Mouse (Mus musculus): ENCODE results near the gene Pappa2.

The Pappa2 gene

GRCm38 (mm10) chr1:158764211-158764610, 216.1 kb downstream of the Pappa2 start:
- no peak for DNase-seq

DNA sequence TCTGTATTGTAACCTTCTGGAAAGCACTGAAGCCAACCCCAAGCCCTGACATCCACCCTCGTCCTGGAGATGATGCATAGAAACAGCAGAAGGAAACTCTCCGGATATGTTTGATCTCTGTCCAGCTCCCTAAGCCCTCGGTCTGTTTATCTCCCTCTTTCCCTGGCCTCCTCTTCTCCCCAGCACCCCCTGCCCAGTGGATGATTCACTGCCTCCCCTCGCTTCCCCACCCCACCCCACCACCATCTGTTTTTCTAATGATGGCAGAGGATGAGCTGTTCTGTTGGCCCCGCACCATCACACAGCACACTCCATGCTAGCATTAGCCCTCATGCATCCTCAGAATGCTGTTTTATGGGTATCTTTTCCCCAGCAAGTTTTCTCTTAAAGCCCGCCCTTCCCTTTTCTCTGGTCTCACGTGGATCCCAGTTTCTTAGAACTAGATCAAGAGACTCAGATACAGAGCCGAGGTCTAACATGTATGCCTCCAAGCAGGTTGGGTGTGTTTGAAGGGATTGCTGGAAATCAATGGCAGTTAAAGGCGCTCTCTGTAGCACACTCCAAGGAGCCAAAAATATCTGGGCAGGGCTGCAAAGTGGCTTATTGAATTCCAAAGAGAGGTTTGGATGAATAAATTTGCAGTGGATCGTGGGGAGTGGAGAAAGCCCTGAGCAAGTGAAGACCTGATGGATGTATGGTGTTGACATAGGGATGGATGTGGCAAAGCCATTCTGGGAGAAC, 231.8 kb downstream of the Pappa2 start:
- DNase-seq = no peak

- no peak for DNase-seq
These were observed 238.8 kb downstream of the Pappa2 start for GRCm38 (mm10) chr1:158741449-158741848.

GRCm38 (mm10) chr1:158740949-158741348, 239.3 kb downstream of the Pappa2 start:
- no peak for DNase-seq

DNA sequence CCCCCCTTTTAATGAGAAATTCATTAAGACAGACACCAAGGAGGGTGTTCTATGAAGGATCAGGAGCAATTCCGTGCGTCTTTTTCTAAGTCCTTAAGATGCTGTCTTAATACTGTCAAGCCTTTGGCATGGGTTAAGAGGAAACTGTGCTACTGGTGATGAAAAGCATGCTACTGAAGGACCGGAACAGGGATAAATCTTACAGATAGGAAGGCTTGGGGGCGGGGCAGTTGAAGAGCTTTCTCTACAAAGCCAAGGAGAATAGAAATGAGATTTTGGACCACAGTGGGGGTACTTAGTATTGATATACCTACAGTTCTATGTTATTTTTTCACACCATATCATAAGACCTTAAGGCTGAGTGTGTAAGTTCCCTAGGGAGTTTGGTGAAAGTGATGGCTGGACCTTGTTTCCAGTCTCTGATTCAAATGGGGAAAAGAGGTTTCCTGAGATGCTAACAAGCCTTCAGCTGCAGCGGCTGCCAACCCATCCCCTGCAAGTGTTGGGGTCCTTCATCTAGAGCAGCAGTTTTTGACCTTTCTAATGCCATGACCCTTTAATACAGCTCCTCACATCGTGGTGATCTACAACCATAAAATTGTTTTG, 240.0 kb downstream of the Pappa2 start:
- no peak for DNase-seq

GRCm38 (mm10) chr1:158739132-158739919, 241.0 kb downstream of the Pappa2 start:
- no peak for DNase-seq

DNA sequence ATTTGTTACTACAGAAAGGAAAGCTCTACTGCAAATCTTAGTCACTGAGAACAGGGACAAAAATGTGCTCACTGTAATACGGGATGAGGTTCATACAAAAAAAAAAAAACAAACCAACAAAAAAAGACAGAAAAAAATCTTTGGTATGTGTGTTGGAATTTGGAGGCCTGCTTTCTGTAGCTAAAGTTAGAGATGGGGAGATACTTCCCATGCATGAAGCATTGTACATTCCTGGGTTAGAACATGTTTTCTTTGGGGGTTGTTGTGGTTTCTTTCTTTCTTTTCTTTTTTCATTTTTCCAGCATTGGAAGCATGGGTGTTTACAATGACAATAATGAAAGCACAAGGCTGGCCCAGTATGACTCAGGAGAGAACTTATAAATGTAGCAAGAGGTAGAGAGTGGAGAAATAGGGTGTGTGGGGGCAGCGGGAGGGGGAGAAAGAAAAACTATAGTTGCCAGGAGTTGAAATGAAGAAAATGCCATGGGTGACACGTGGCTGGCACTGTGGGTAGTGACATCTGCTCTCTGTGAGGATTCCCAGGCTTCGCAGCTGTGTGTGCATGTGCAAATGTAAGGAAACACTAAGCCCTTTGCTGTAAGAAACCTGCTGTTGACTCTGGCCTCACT, 247.3 kb downstream of the Pappa2 start:
- DNase-seq = no peak

DNA sequence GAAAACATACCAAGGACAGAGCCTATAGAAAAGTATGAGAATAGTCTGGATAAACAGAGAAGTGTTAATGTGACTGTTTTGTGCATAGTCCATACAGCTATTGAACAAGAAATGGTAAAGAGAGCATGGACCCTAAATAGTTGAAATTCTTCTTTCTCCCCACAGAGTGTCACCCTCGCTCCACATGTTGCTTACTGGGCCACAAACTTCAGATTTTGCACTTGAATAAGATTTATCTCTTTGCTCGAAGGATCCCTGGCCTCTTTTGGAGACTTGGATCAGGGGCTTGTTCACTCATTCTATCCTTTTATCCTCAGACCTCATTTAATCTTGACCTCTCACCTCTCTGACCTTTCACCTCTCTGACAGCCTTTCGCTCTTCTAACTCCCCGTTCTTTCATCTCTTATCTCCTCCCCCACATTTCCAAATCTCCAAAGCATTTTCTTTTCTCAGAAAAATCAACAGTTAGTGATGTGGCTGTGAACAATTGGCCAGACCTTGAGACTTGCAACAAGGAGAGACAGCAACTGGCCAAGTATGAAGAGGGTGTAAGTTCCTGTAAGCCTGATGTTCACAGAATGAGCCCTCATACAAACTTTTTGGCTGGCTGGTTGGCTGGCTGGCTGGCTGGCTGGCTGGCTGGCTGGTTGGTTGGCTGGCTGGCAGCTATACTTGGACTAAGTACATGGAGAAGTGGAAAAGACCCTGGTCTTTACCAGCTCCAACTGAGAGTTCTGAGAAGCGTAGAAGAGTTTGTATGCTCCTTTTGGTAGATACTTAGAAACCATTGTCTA, 266.8 kb downstream of the Pappa2 start:
- DNase-seq = peak; percentile 39

DNA sequence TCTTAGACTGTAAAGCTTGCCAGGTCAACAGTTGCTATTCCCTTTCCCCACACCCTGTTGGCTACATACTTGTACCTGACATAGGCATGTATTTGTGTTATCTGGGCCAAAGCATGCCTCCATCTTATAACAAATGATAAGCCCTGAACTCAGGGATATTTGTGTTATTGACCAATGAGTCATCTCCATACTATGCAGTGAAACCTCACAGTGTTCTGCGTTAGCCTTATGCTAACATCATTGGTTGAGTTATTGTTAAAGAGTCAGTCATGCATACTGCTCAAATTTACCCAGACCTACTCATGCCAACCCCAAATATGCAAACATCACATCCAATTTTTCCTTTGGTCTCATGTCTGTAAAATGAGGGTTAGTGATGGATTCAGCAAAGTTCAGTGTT, 279.0 kb downstream of the Pappa2 start:
- DNase-seq = no peak

GRCm38 (mm10) chr1:158700147-158700546, 280.1 kb downstream of the Pappa2 start:
- DNase-seq = no peak

DNA sequence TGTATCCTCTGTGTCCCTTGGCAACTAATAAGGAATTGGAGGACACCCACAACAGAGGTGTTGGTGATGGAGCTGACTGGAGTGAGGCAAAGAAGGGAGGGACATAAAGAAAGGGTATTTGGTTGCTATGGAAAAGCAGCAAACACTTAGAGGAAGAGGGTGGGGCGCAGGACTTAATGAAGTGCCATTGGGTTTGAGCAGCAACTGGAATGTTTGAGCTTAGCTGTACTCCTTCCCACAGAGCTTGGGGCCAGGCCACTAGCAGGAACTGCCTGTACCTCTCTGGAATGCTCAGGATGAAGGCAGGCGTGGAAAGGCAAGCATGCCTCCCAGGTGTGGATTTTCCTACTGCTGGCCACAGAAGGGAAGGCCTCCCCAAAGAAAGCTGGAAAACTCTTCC, 281.0 kb downstream of the Pappa2 start:
- no peak for DNase-seq

GRCm38 (mm10) chr1:158697859-158698569, 282.3 kb downstream of the Pappa2 start:
- DNase-seq = no peak

DNA sequence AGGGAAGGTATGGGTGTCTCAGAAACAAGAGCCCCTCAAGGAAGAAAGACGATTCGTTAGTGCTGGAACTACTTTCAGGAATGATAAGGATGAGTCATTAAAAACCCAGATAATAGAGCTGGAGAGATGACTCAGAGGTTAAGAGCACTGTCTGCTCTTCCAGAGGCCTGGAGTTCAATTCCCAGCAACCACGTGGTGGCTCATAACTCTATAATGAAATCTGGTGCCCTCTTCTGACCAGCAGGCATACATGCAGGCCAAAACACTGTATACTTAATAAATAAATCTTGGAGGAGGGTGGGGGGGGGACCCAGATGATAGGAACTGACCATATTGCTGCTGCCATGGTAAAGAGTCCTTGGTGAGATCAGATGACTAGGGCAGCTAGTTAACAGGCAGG, 282.9 kb downstream of the Pappa2 start:
- DNase-seq = no peak

GRCm38 (mm10) chr1:158687726-158688125, 292.6 kb downstream of the Pappa2 start:
- no peak for DNase-seq

- peak; percentile 72 for DNase-seq
These were observed 310.2 kb downstream of the Pappa2 start for GRCm38 (mm10) chr1:158669971-158670592.

DNA sequence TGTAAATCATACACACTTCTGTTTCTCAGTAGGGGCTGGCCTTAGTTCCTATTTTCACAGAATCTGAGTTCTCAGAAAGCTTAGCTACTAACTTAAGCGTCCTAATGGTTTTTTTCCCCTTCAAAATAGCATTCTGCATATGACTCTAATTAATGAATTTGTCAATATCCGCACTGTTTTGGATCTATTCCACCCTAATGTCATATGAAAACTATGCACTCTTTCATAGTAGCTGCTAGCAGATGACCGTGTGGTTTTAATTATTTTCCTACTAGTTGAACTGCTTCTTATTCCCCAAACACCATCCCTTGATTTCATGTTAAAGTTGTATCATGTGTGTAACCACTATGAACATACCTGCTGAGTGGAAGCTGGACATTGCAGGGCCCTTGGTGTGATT, 314.3 kb downstream of the Pappa2 start:
- DNase-seq = no peak

Data from right cerebral cortex, postnatal 4 days (tissue).